Mouse (Mus musculus) heart, adult 2 months (tissue): Measurements from ENCODE around the gene Chit1. TPM values are rescaled to one million over a fixed set of nuclear protein-coding genes. Genes with fewer than 3 reads are reported as not detected.
A peak's percentile ranks its signal among the peaks of the same experiment; 100 is the strongest.

Experiments used
- DNase-seq, 2 experiments: peaks; one replicate each; pipeline ENCODE4 v3.0.0; 2021
- H3K27ac ChIP-seq: fragments of 200-600 bp; 2 replicates; pipeline ENCODE4 v1.8.1; 2022
- H3K27me3 ChIP-seq: fragments of 200-500 bp; 2 replicates; pipeline ENCODE4 v1.6.1; 2012; ENCODE audit warnings: mild to moderate bottlenecking, low read length, inconsistent platforms, mixed read lengths; ENCODE audit not compliant: control insufficient read depth, insufficient read depth
- H3K36me3 ChIP-seq: fragments of 200-500 bp; 2 replicates; pipeline ENCODE4 v1.6.1; 2012; ENCODE audit warnings: low read length, inconsistent platforms; ENCODE audit not compliant: control insufficient read depth, insufficient read depth
- H3K4me1 ChIP-seq: fragments of 200-500 bp; 2 replicates; pipeline ENCODE4 v1.6.1; 2011; ENCODE audit warnings: low read length; ENCODE audit not compliant: control insufficient read depth, insufficient read depth
- H3K4me3 ChIP-seq: fragments of 200-600 bp; 2 replicates; pipeline ENCODE4 v1.8.1; 2022
- H3K79me2 ChIP-seq: fragments of 200-500 bp; replicated peaks from 2 replicates; pipeline ENCODE4 v1.6.1; 2012; ENCODE audit warnings: mild to moderate bottlenecking, inconsistent platforms, low read length, moderate library complexity, mixed read lengths; ENCODE audit not compliant: control insufficient read depth, insufficient read depth
- H3K9ac ChIP-seq: fragments of 200-500 bp; 2 replicates; pipeline ENCODE4 v1.6.1; 2012; ENCODE audit warnings: low read depth, mild to moderate bottlenecking, control low read depth, inconsistent platforms, low read length, mixed read lengths
- CTCF ChIP-seq: fragments of 200-600 bp; IDR thresholded peaks from 2 replicates; pipeline ENCODE4 v1.8.1; 2022; ENCODE audit warnings: antibody characterized with exemption, mild to moderate bottlenecking, moderate library complexity
- EP300 ChIP-seq: fragments of 200-500 bp; IDR thresholded peaks from 2 replicates; pipeline ENCODE4 v1.6.1; 2011; ENCODE audit warnings: low read depth, low read length, control low read depth; ENCODE audit not compliant: insufficient read depth
- POLR2A ChIP-seq: fragments of 200-500 bp; IDR thresholded peaks from 2 replicates; pipeline ENCODE4 v1.6.1; 2011; ENCODE audit warnings: mild to moderate bottlenecking, low read depth, low read length, control low read depth; ENCODE audit not compliant: insufficient read depth
- WGBS: fragments of 180-500 bp; shearing (Covaris S2); methylation state at CpG from one replicate; pipeline ENCODE4 v1.1.7; 2018; 5-methylcytosine and 5-hydroxymethylcytosine counted together
- intact Hi-C: fragments of 180-260 bp; cut with DNase I; formaldehyde crosslinking; loops from one replicate; pipeline ENCODE4 v1.15.1; 2025
- polyA plus RNA-seq: library from polyadenylated mRNA; depleted of rRNA; stranded (reverse); fragments of >200 nt; gene quantifications from 2 replicates; pipeline ENCODE4 v1.2.3, GENCODE M21; 2012
- total RNA-seq, 2 experiments: library from RNA; stranded (reverse); gene quantifications; 2 replicates each; pipeline ENCODE4 v1.2.3; 2021

Chit1 gene
- total and polyA plus RNA-seq, 3 experiments, result 0.16 TPM; not detected in 2

GRCm38 (mm10) chr1:134076789-134077188 is 34.3 kb upstream of the Chit1 start:
- H3K4me1 ChIP-seq, result peaks cover 29% of the 10 kb centered on the region
- WGBS, result 61% methylated on average over 2 of the region's 2 CpGs

GRCm38 (mm10) chr1:134077389-134078060 is 33.5 kb upstream of the Chit1 start:
- Histone ChIP-seq H3K9ac (peak overlapping the region; percentile 91), H3K79me2 (peaks cover 2% of the 10 kb centered on the region), H3K36me3 (peaks cover 35% of the 10 kb centered on the region), H3K4me3 (peak overlapping the region; percentile 65), H3K27ac (peak overlapping the region; percentile 96), H3K4me1 (peaks cover 31% of the 10 kb centered on the region), H3K27me3 (no peaks in the 10 kb centered on the region)
- TF ChIP-seq CTCF, result peak; percentile 60
- TF ChIP-seq POLR2A, result no peak
- intact Hi-C loops, result loop anchor here (1.0 kb wide), 2 partner anchors 14 to 22 kb away; no protein-coding TSS in a partner anchor
- peak; percentile 64 to 70 for DNase-seq
- 7% methylated on average over 14 of the region's 14 CpGs for WGBS

More at GRCm38 (mm10) chr1:134076789-134077188, 34.3 kb upstream of the Chit1 start:
- Histone ChIP-seq H3K79me2 (peaks cover 2% of the 10 kb centered on the region), H3K9ac (peak overlapping the region; percentile 47), H3K27me3 (no peaks in the 10 kb centered on the region), H3K27ac (peak overlapping the region; percentile 96), H3K4me3 (peak overlapping the region; percentile 65), H3K36me3 (peaks cover 35% of the 10 kb centered on the region)
- intact Hi-C loops, result loop anchor here (1.0 kb wide), 1 partner anchor 13 kb away; no protein-coding TSS in a partner anchor
- DNase-seq, result no peak
- TF ChIP-seq POLR2A, result 0 out of 2 replicates have a peak, but pooled peaks have one; percentile 22
- TF ChIP-seq CTCF, result no peak
- TF ChIP-seq EP300, result no peak

- Histone ChIP-seq H3K4me3 (peak overlapping the region; percentile 65), H3K9ac (peak overlapping the region; percentile 91), H3K27me3 (no peaks in the 10 kb centered on the region), H3K27ac (peak overlapping the region; percentile 96), H3K79me2 (peaks cover 2% of the 10 kb centered on the region), H3K4me1 (peaks cover 35% of the 10 kb centered on the region), H3K36me3 (peaks cover 32% of the 10 kb centered on the region)
- peak; percentile 62 for DNase-seq
- intact Hi-C loops, result loop anchor here (1.0 kb wide), 1 partner anchor 21 kb away; no protein-coding TSS in a partner anchor
- 2% methylated on average over 19 of the region's 19 CpGs for WGBS
- TF ChIP-seq POLR2A, result peak; percentile 9
- TF ChIP-seq EP300, result no peak
- no peak for TF ChIP-seq CTCF
Observed at GRCm38 (mm10) chr1:134078061-134078795, 32.8 kb upstream of the Chit1 start.

- peak within 1 kb of the TSS; percentile 91 for H3K9ac ChIP-seq
- peak; percentile 97 to 99 for DNase-seq
- H3K4me3 ChIP-seq, result peak within 1 kb of the TSS; percentile 65
- TF ChIP-seq POLR2A (peak; percentile 100), CTCF (no peak), EP300 (peak; percentile 89)
- H3K79me2 ChIP-seq, result peaks cover 2% of the 10 kb centered on the region
- peaks cover 35% of the 10 kb centered on the region for H3K4me1 ChIP-seq
- no peaks in the 10 kb centered on the region for H3K27me3 ChIP-seq
- peak within 1 kb of the TSS; percentile 99 for H3K27ac ChIP-seq
- WGBS, result under 1% methylated on average over 59 of the region's 62 CpGs
- peaks cover 29% of the 10 kb centered on the region for H3K36me3 ChIP-seq
- intact Hi-C loops, result loop anchor here (1.0 kb wide), 1 partner anchor 20 kb away; no protein-coding TSS in a partner anchor
Observed at GRCm38 (mm10) chr1:134078802-134079476, 32.1 kb upstream of the Chit1 start, which contains the start of gene Btg2. TSS of gene Btg2 (minus strand) at chr1:134079120.

GRCm38 (mm10) chr1:134079477-134080163 is 31.4 kb upstream of the Chit1 start:
- intact Hi-C loops, result no loop called here

More at GRCm38 (mm10) chr1:134079477-134080163, 31.4 kb upstream of the Chit1 start:
- peak; percentile 74 to 82 for DNase-seq
- Histone ChIP-seq H3K27me3 (no peaks in the 10 kb centered on the region), H3K9ac (peak overlapping the region; percentile 64), H3K4me1 (peaks cover 35% of the 10 kb centered on the region), H3K27ac (peak overlapping the region; percentile 99), H3K79me2 (peaks cover 2% of the 10 kb centered on the region), H3K4me3 (peak overlapping the region; percentile 40), H3K36me3 (peaks cover 24% of the 10 kb centered on the region)
- WGBS, result 10% methylated on average over 9 of the region's 9 CpGs
- peak; percentile 64; the same call in 1 of the 2 replicates for TF ChIP-seq POLR2A
- peak; percentile 92 for TF ChIP-seq EP300
- no peak for TF ChIP-seq CTCF
